11 mouse cellular contexts compared by ENCODE assay signal in genomic region chr6:55342328-55342727, GRCm38 (mm10). TPM values are rescaled to one million over a fixed set of nuclear protein-coding genes. Genes with fewer than 3 reads are reported as not detected.
A peak's percentile ranks its signal among the peaks of the same experiment; 100 is the strongest.
DNase-seq lines count a peak whose midpoint lies in the region; ATAC-seq and TF ChIP-seq lines count a peak whose summit lies in the region.
"Had no signal": no experiment of that assay in that cellular context is flagged by ENCODE, and none has a peak within 500 bp of the region (broad histone marks: within the 10 kb centered on the region; RNA-seq: fewer than 3 reads in every experiment).

No protein-coding gene starts in this region.

- no peaks in the 10 kb centered on the region for H3K27me3 ChIP-seq in hindbrain, embryonic 16.5 days (replicated peaks; ENCODE audit: control insufficient read depth, insufficient read depth, low read length)
- H3K27me3 ChIP-seq in hindbrain, embryonic 14.5 days (ENCODE audit: control insufficient read depth, insufficient read depth, low read length): no peaks in the 10 kb centered on the region
- H3K27me3 ChIP-seq in embryonic facial prominence, embryonic 11.5 days (ENCODE audit: control insufficient read depth, insufficient read depth, low read length): no peaks in the 10 kb centered on the region
- no peaks in the 10 kb centered on the region for H3K27me3 ChIP-seq in hindbrain, postnatal 0 days (ENCODE audit: insufficient read depth, low read length)
- no peaks in the 10 kb centered on the region for H3K27me3 ChIP-seq in kidney, adult 2 months (replicated peaks; ENCODE audit: control insufficient read depth, insufficient read depth, low read length)

- H3K9ac ChIP-seq in hindbrain, embryonic 16.5 days (ENCODE audit: low read depth, low read length): no peak overlapping the region
- no peak overlapping the region for H3K9ac ChIP-seq in hindbrain, embryonic 14.5 days
- H3K9ac ChIP-seq in embryonic facial prominence, embryonic 11.5 days (replicated peaks; ENCODE audit: low read length): no peak overlapping the region
- H3K9ac ChIP-seq in hindbrain, postnatal 0 days (replicated peaks; ENCODE audit: low read length): no peak overlapping the region

- peak; percentile 24 for ATAC-seq in hindbrain, embryonic 16.5 days
- ATAC-seq in hindbrain, embryonic 14.5 days (ENCODE audit: low FRiP score): no peak
- ATAC-seq in embryonic facial prominence, embryonic 11.5 days (replicated peaks; ENCODE audit: insufficient number of reproducible peaks, low FRiP score, low TSS enrichment, low read depth): 0 out of 2 replicates have a peak, but pooled peaks have one; percentile 9
- ATAC-seq in hindbrain, postnatal 0 days: peak; percentile 30
- ATAC-seq: forebrain, embryonic 16.5 days had no signal

- TF ChIP-seq CTCF in hindbrain, postnatal 0 days (IDR thresholded peaks at IDR 0.05; ENCODE audit: low read depth): no peak
- no peak for TF ChIP-seq CTCF in kidney, adult 2 months (conservative IDR thresholded peaks at IDR 0.05; ENCODE audit: insufficient read depth, insufficient read length, low read depth, low read length)

- no peaks in the 10 kb centered on the region for H3K9me3 ChIP-seq in hindbrain, embryonic 16.5 days (ENCODE audit: control insufficient read depth, low read length)
- H3K9me3 ChIP-seq in hindbrain, embryonic 14.5 days (ENCODE audit: control insufficient read depth, low read length): no peaks in the 10 kb centered on the region
- H3K9me3 ChIP-seq in embryonic facial prominence, embryonic 11.5 days (replicated peaks; ENCODE audit: control insufficient read depth, low read length): no peaks in the 10 kb centered on the region
- H3K9me3 ChIP-seq in hindbrain, postnatal 0 days (ENCODE audit: low read length): no peaks in the 10 kb centered on the region

- WGBS in hindbrain, embryonic 16.5 days: 64% methylated on average over 9 of the region's 9 CpGs
- 71% methylated on average over 9 of the region's 9 CpGs for WGBS in hindbrain, embryonic 14.5 days
- 83% methylated on average over 9 of the region's 9 CpGs for WGBS in embryonic facial prominence, embryonic 11.5 days
- 50% methylated on average over 9 of the region's 9 CpGs for WGBS in hindbrain, postnatal 0 days
- 69% methylated on average over 9 of the region's 9 CpGs for WGBS in kidney, adult 2 months

- no peak for DNase-seq in hindbrain, embryonic 14.5 days (ENCODE audit: low spot score)
- DNase-seq in embryonic facial prominence, embryonic 11.5 days (ENCODE audit: low spot score): no peak
- peak; percentile 18 for DNase-seq in hindbrain, postnatal 0 days (ENCODE audit: low spot score)
- peak; percentile 62 for DNase-seq in lung, postnatal 10 days
- DNase-seq in spleen, postnatal 4 days (ENCODE audit: low spot score in 2 of 2): no peak
- DNase-seq in embryo, embryonic 9.5 days (ENCODE audit: extremely low spot score): no peak
- DNase-seq in kidney, adult 2 months: no peak
- DNase-seq: cerebellum, adult 8-10 months had no signal

- no peak overlapping the region for H3K4me3 ChIP-seq in hindbrain, embryonic 16.5 days (ENCODE audit: low read length)
- H3K4me3 ChIP-seq in hindbrain, embryonic 14.5 days (replicated peaks; ENCODE audit: low read length): no peak overlapping the region
- no peak overlapping the region for H3K4me3 ChIP-seq in embryonic facial prominence, embryonic 11.5 days (ENCODE audit: low read depth, low read length)
- H3K4me3 ChIP-seq in hindbrain, postnatal 0 days (ENCODE audit: low read length): no peak overlapping the region
- H3K4me3 ChIP-seq in kidney, adult 2 months (ENCODE audit: insufficient read depth, low read depth, low read length): no peak overlapping the region

- no peak overlapping the region for H3K27ac ChIP-seq in hindbrain, embryonic 16.5 days (ENCODE audit: low read depth, low read length)
- H3K27ac ChIP-seq in hindbrain, embryonic 14.5 days: no peak overlapping the region
- no peak overlapping the region for H3K27ac ChIP-seq in embryonic facial prominence, embryonic 11.5 days (replicated peaks; ENCODE audit: low read depth, low read length)
- H3K27ac ChIP-seq in hindbrain, postnatal 0 days: no peak overlapping the region
- no peak overlapping the region for H3K27ac ChIP-seq in kidney, adult 2 months (ENCODE audit: insufficient read depth, low read depth, low read length)

- TF ChIP-seq POLR2A in kidney, adult 2 months (IDR thresholded peaks at IDR 0.05; ENCODE audit: low read depth, low read length): no peak

- H3K4me1 ChIP-seq in hindbrain, embryonic 16.5 days (ENCODE audit: control insufficient read depth, insufficient read depth, low read depth, low read length): peaks cover 4% of the 10 kb centered on the region; the same call in 1 of the 2 replicates
- 0 out of 2 replicates have a peak, but pooled peaks cover 3% of the 10 kb centered on the region for H3K4me1 ChIP-seq in hindbrain, embryonic 14.5 days (replicated peaks; ENCODE audit: control insufficient read depth, insufficient read depth, low read length)
- H3K4me1 ChIP-seq in embryonic facial prominence, embryonic 11.5 days (ENCODE audit: control insufficient read depth, insufficient read depth, low read length): no peaks in the 10 kb centered on the region; the same call in 1 of the 2 replicates
- peaks cover 5% of the 10 kb centered on the region; the same call in 1 of the 2 replicates for H3K4me1 ChIP-seq in hindbrain, postnatal 0 days (ENCODE audit: insufficient read depth, low read length)
- peaks cover 3% of the 10 kb centered on the region; the same call in 1 of the 2 replicates for H3K4me1 ChIP-seq in kidney, adult 2 months (ENCODE audit: control insufficient read depth, insufficient read depth, low read length)

- no peaks in the 10 kb centered on the region for H3K36me3 ChIP-seq in hindbrain, embryonic 16.5 days (ENCODE audit: control insufficient read depth, insufficient read depth, low read length)
- no peaks in the 10 kb centered on the region for H3K36me3 ChIP-seq in hindbrain, embryonic 14.5 days (replicated peaks; ENCODE audit: control insufficient read depth, insufficient read depth)
- H3K36me3 ChIP-seq in embryonic facial prominence, embryonic 11.5 days (replicated peaks; ENCODE audit: control insufficient read depth, insufficient read depth, low read depth, low read length): no peaks in the 10 kb centered on the region
- no peaks in the 10 kb centered on the region for H3K36me3 ChIP-seq in hindbrain, postnatal 0 days (ENCODE audit: insufficient read depth, low read length)
- peaks cover 2% of the 10 kb centered on the region; the same call in 1 of the 2 replicates for H3K36me3 ChIP-seq in kidney, adult 2 months (ENCODE audit: control insufficient read depth, insufficient read depth, low read length)

- no peak overlapping the region for H3K4me2 ChIP-seq in hindbrain, embryonic 16.5 days (ENCODE audit: low read length)
- no peak overlapping the region for H3K4me2 ChIP-seq in hindbrain, embryonic 14.5 days (replicated peaks)
- H3K4me2 ChIP-seq in embryonic facial prominence, embryonic 11.5 days (ENCODE audit: low read depth, low read length): no peak overlapping the region
- no peak overlapping the region for H3K4me2 ChIP-seq in hindbrain, postnatal 0 days (ENCODE audit: low read depth, low read length)

RNA-seq across cellular contexts. Expression of gene Aqp1, which starts 6.1 kb away (rescaled TPM):
- 27.6 and 30.9 TPM in 2 replicates for polyA plus RNA-seq in hindbrain, embryonic 16.5 days (2015; fragmentation: Nextera tagmentation; extraction: Ambion mirVana)
- polyA plus RNA-seq in hindbrain, embryonic 14.5 days (2014; fragmentation: Nextera tagmentation; extraction: Ambion mirVana): 3.6 and 6.5 TPM in 2 replicates
- polyA plus RNA-seq in embryonic facial prominence, embryonic 11.5 days (2014; fragmentation: Nextera tagmentation; extraction: Ambion mirVana): 0.28 and 0.52 TPM in 2 replicates
- total RNA-seq in hindbrain, postnatal 0 days (2014; rRNA removed): 17.0 and 32.6 TPM in 2 replicates
- 19.5 and 21.7 TPM in 2 replicates for polyA plus RNA-seq in hindbrain, postnatal 0 days (2015; fragmentation: Nextera tagmentation; extraction: Ambion mirVana)
- 1,148 and 1,467 TPM in 2 replicates for polyA plus RNA-seq in kidney, adult 2 months (2012; rRNA removed)

RNA-seq across cellular contexts. Expression of gene Ghrhr, which starts 33.8 kb away (rescaled TPM):
- not detected in 2 replicates for polyA plus RNA-seq in hindbrain, embryonic 16.5 days (2015; fragmentation: Nextera tagmentation; extraction: Ambion mirVana)
- polyA plus RNA-seq in hindbrain, embryonic 14.5 days (2014; fragmentation: Nextera tagmentation; extraction: Ambion mirVana): not detected in 2 replicates
- polyA plus RNA-seq in embryonic facial prominence, embryonic 11.5 days (2014; fragmentation: Nextera tagmentation; extraction: Ambion mirVana): not detected in 2 replicates
- total RNA-seq in hindbrain, postnatal 0 days (2014; rRNA removed): not detected in 2 replicates
- not detected in 2 replicates for polyA plus RNA-seq in hindbrain, postnatal 0 days (2015; fragmentation: Nextera tagmentation; extraction: Ambion mirVana)
- polyA plus RNA-seq in kidney, adult 2 months (2012; rRNA removed): 0.36 and 0.61 TPM in 2 replicates
- polyA plus RNA-seq: forebrain, embryonic 16.5 days; stomach, embryonic 14.5 days had no signal

Comparison
In these comparisons a context has a peak if more than half of its experiments do, and no peak if none do; other contexts are left out.
1. DNase-seq: peak in hindbrain, postnatal 0 days (single experiment) and lung, postnatal 10 days (single experiment); none in hindbrain, embryonic 14.5 days (single experiment), embryonic facial prominence, embryonic 11.5 days (single experiment), spleen, postnatal 4 days (0 of 2), embryo, embryonic 9.5 days (single experiment) and kidney, adult 2 months (single experiment).
2. RNA of gene Aqp1, which starts 6.1 kb away (polyA plus RNA-seq): 1,148 to 1,467 TPM in kidney, adult 2 months; 27.6 to 30.9 TPM in hindbrain, embryonic 16.5 days, 19.5 to 21.7 TPM in hindbrain, postnatal 0 days, 3.6 to 6.5 TPM in hindbrain, embryonic 14.5 days and 0.28 to 0.52 TPM in embryonic facial prominence, embryonic 11.5 days; every median in the first group is over 10 times any median in the second.